Mouse (Mus musculus) spleen, adult 2 months (tissue): ENCODE measurements around the gene Ifit1bl2.
"Not testable (repeated sequence)": the region's sequence is repeated elsewhere in the genome, so short reads cannot be mapped to it uniquely, and the experiment has no call there.

Experiments
- CTCF ChIP-seq: fragments of 200-500 bp; IDR thresholded peaks from 2 replicates; pipeline ENCODE4 v1.5.1; 2011; ENCODE audit warnings: mild to moderate bottlenecking, inconsistent platforms; ENCODE audit not compliant: insufficient read depth, insufficient read length, insufficient replicate concordance; ENCODE audit errors: extremely low read depth
- POLR2A ChIP-seq: fragments of 200-500 bp; IDR thresholded peaks from 2 replicates; pipeline ENCODE4 v1.6.1; 2011; ENCODE audit warnings: low read depth, low read length, inconsistent platforms

- TF ChIP-seq CTCF, POLR2A: not testable (repeated sequence)
These were observed 28.1 kb downstream of the Ifit1bl2 start for GRCm38 (mm10) chr19:34612243-34613001.
